Mouse (Mus musculus): ENCODE measurements around the gene Ttc38.

- TF ChIP-seq CTCF (IDR thresholded peaks at IDR 0.05; ENCODE audit: borderline replicate concordance, insufficient read depth, low read length) = no peak
- TF ChIP-seq POLR2A (IDR thresholded peaks at IDR 0.05; ENCODE audit: low read depth, low read length) = no peak
Measured at GRCm38 (mm10) chr15:85809091-85809490, 23.0 kb upstream of the Ttc38 start.
